Mouse (Mus musculus): ENCODE measurements around the gene Ctag2.

Ctag2 gene

GRCm38 (mm10) chrX:65047344-65047743 lies at the start of gene Ctag2:
Ctag2 (plus strand) TSS chrX:65047644.
- DNase-seq, result no peak

Data from right cerebral cortex, postnatal 4 days (tissue).